Comparison of ENCODE assay signal across 21 mouse cellular contexts in the genomic region with DNA sequence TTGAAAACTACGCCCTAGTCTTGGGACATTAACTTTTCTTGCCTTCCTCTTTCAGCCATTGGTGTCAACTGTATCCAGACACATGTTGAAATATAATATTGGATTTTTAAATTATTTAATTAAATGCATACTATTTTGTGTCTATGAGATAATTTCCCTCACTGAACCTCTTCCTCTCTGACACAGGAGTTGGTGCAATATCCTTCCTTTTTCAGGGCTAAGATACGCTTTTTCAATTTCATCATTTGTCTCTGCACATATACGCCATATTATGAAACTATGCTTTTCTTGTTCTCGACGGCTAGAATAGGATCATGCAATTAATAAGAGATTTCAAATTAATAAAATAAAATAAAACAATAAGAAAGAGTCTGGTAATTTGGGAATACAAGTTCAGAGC. TPM values are rescaled to one million over a fixed set of nuclear protein-coding genes. Genes with fewer than 3 reads are reported as not detected.
DNase-seq lines count a peak whose midpoint lies in the region; ATAC-seq lines count a peak whose summit lies in the region.
"Had no signal": no experiment of that assay in that cellular context is flagged by ENCODE, and none has a peak within 500 bp of the region (broad histone marks: within the 10 kb centered on the region; RNA-seq: fewer than 3 reads in every experiment).

No protein-coding gene starts in this region.

- DNase-seq in 416B (ENCODE audit: low read depth), result peak; percentile 70
- no peak for DNase-seq in right cerebral cortex, postnatal 14 days
- no peak for DNase-seq in left cerebral cortex, postnatal 25 days (ENCODE audit: low spot score in 2 of 2)
- DNase-seq: adrenal gland, adult 8-10 months; adrenal gland, postnatal 14 days; adrenal gland, postnatal 36 days; B cell, adult 2 months; cerebellum, adult 11-12 months; cerebellum, adult 2 months; cerebellum, adult 9-10 months; cerebellum, postnatal 10 days; cerebellum, postnatal 25 days; forebrain, postnatal 0 days had no signal

- peak; percentile 38 for ATAC-seq in granulocyte monocyte progenitor cell, adult 5-6 weeks (replicated peaks; ENCODE audit: poor library complexity, severe bottlenecking)
- ATAC-seq in megakaryocyte progenitor cell, adult 5-6 weeks (replicated peaks; ENCODE audit: poor library complexity), result peak; percentile 50
- ATAC-seq: activated CD4-positive, CD25-positive, alpha-beta regulatory T cell, adult 4 months; CD4-positive, CD25-positive, alpha-beta regulatory T cell, adult 4 months; forebrain, embryonic 13.5 days; forebrain, embryonic 15.5 days; forebrain, postnatal 0 days; Patski had no signal

- intact Hi-C loops in left cerebral cortex, postnatal 25 days (cut with DNase I), result no loop called here

RNA-seq across cellular contexts. Expression of gene Syne1, which starts 4.9 kb away (rescaled TPM):
- total RNA-seq in granulocyte monocyte progenitor cell, adult 5-6 weeks (2014; fragmentation: Nextera tagmentation), result 13.2 and 23.7 TPM in 2 replicates
- 27.4 and 30.7 TPM in 2 replicates for total RNA-seq in granulocyte monocyte progenitor cell, adult 5-6 weeks (2017)
- total RNA-seq in megakaryocyte progenitor cell, adult 5-6 weeks (2015), result 36.1 and 37.0 TPM in 2 replicates
- total RNA-seq in megakaryocyte progenitor cell, adult 5-6 weeks (2017), result 41.6 and 48.4 TPM in 2 replicates
- total RNA-seq in left cerebral cortex, postnatal 25 days (2021), result 100 to 1,000 TPM; 383 to 392 TPM

RNA-seq across cellular contexts. Expression of gene Myct1, which starts 47.1 kb away (rescaled TPM):
- 2.1 and 5.4 TPM in 2 replicates for total RNA-seq in granulocyte monocyte progenitor cell, adult 5-6 weeks (2014; fragmentation: Nextera tagmentation)
- total RNA-seq in granulocyte monocyte progenitor cell, adult 5-6 weeks (2017), result 1.1 and 1.4 TPM in 2 replicates
- total RNA-seq in megakaryocyte progenitor cell, adult 5-6 weeks (2015), result 2.9 and 7.4 TPM in 2 replicates
- total RNA-seq in megakaryocyte progenitor cell, adult 5-6 weeks (2017), result 1.7 and 2.8 TPM in 2 replicates
- total RNA-seq in left cerebral cortex, postnatal 25 days (2021), result under 1 TPM; 0.37 to 0.57 TPM
- total RNA-seq: CH12.LX had no signal

Comparison
In these comparisons a context has a peak if more than half of its experiments do, and no peak if none do; other contexts are left out.
1. RNA of gene Syne1, which starts 4.9 kb away (total RNA-seq): 383 to 392 TPM in left cerebral cortex, postnatal 25 days; 36.1 to 48.4 TPM in megakaryocyte progenitor cell, adult 5-6 weeks and 13.2 to 30.7 TPM in granulocyte monocyte progenitor cell, adult 5-6 weeks; every median in the first group is over 4 times any median in the second.